Mouse (Mus musculus) brain, embryonic 14.5 days (tissue): Measurements from ENCODE around the gene Zfp422.

ENCODE experiments used
- CTCF ChIP-seq: fragments of 200-500 bp; IDR thresholded peaks from 2 replicates; pipeline ENCODE4 v1.5.1; 2012; ENCODE audit warnings: inconsistent platforms, mild to moderate bottlenecking, moderate library complexity, borderline replicate concordance; ENCODE audit not compliant: insufficient read depth, insufficient read length; ENCODE audit errors: extremely low read depth
- POLR2A ChIP-seq: fragments of 200-500 bp; IDR thresholded peaks from 2 replicates; pipeline ENCODE4 v1.6.1; 2012; ENCODE audit warnings: mild to moderate bottlenecking, inconsistent platforms, borderline replicate concordance; ENCODE audit not compliant: poor library complexity, insufficient read depth, insufficient read length, severe bottlenecking; ENCODE audit errors: extremely low read depth

GRCm38 (mm10) chr6:116674283-116674886 lies 45.6 kb upstream of the Zfp422 start:
- TF ChIP-seq POLR2A, result no peak
- TF ChIP-seq CTCF, result no peak
